Mouse (Mus musculus): ENCODE measurements around the gene Itga4.

Gene Itga4

GRCm38 (mm10) chr2:79357835-79358234 lies 102.6 kb downstream of the Itga4 start:
- no peak for DNase-seq

DNA sequence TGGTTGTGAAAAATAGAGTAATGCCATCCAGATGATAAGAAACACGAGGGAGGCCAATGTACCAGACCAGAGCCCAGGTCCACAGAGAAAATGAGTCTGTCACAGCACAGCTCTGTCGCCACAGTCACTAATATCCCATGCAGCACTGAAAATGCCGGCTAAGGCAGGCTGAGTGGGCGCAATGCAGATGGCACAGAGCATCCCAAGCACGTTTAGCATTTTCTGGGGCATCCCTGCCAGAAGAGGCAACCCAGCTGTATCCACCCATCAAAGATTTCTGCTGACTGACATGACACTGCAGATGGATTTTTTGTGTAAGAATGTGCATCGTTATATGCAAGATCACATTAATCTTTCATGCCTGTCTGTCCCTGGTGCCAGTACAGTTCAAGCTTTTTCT lies 106.8 kb downstream of the Itga4 start:
- no peak for DNase-seq

DNA sequence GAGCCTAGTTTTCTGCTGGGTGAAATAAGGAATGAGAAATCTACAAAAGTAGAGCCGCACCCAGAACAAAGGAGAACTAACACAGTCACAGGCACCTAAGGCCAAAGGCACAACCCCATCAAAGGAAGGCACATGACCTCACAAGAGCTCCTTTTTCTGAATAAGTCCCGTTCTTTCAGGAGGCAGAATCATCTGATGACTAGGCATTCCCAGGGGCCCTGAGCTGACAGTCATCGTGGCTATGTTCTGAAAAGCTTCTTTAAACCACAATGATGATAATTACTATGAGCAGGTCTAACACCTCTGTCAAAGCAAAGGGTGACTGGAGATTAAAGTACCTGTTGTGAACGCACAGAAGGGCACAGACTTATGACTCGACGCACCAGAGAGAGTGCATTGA lies 108.7 kb downstream of the Itga4 start:
- no peak for DNase-seq

DNA sequence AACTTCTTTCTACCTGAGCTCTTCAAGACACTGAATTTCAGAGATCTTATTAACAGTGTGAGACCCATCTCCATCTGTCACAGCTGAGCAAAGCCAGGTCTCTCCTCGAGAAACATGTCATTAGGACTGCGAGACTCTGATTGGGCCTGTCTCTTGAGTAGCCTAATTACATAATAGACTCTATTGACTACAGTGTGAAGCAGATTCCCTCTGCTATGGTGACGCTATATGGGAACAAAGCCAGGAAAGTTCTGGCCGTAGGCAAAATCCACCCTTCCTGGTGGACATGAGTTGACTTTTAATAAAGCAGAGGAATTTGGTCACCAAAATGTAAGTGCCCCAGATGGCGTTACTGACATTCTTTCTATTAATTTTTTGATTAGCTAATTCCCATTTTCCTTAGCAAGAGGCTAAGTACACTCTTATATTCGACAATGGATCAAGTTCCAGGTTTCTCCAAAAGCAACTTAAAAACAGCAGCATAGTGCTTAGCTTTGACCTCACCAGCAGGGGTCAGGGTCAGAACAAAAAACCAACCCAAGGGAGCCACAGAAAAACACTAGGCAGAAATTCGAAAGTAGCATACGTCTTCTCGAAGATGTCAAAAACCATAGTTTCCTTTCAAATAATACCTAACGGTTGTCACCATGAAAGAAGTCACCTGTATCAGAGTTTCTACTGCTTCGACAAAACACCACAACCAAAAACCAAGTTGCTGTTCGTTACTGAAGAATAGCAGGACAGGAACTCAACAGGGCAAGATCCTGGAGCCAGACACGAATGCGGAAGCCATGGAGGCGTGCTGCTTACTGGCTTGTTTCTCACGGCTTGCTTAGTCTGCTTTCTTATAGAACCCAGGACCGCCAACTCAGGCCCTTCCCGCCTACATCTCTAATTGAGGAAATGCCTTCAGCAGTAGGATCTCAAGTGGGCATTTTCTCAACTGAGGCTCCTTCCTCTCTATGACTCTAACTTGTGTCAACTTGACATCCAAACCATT lies 112.5 kb downstream of the Itga4 start:
- no peak for DNase-seq

DNA sequence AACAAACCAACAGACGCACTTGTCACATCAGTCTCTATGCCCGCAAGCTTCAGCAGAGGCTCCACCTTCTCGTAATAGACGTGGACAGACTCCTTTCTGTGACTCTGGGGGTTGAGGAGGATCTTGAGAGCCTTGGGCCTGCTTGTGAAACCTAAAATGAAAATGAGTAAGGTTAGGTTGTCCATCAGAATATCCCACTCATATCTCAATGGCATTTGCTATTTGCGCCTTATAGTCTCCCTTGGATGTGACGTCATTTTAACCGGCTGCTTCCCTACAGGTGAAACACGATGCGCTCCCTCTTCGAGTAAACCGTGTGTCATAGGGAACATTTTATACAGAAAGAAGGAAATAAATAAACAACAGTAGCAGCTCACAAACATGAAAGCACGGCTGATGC lies 113.4 kb downstream of the Itga4 start:
- no peak for DNase-seq

DNA sequence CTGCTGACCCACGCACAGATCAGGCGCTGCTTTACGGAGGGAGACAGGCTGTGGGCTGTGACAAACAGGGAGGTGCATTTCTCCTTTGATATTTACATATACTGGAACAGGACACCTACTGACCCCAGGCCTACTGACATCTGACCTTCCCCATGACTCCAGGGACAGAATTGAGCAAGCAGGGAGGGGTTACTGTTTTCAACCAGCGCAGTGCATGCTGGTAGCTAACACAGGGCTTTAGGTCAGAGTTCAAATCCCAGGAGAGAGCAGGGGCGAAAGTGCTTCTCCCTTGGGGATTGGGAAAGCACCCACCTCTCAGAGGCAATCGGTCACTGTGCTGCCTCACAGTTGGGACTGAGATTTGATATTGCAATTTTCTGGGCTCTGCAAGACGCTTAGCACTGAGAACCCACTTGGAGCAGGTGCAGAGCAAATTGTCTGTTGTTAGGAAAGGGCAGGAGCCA lies 113.9 kb downstream of the Itga4 start:
- peak; percentile 24 to 30 for DNase-seq

GRCm38 (mm10) chr2:79369905-79370304 lies 114.7 kb downstream of the Itga4 start:
- no peak for DNase-seq

- no peak for DNase-seq
These were observed 115.6 kb downstream of the Itga4 start for GRCm38 (mm10) chr2:79370711-79371312.

DNA sequence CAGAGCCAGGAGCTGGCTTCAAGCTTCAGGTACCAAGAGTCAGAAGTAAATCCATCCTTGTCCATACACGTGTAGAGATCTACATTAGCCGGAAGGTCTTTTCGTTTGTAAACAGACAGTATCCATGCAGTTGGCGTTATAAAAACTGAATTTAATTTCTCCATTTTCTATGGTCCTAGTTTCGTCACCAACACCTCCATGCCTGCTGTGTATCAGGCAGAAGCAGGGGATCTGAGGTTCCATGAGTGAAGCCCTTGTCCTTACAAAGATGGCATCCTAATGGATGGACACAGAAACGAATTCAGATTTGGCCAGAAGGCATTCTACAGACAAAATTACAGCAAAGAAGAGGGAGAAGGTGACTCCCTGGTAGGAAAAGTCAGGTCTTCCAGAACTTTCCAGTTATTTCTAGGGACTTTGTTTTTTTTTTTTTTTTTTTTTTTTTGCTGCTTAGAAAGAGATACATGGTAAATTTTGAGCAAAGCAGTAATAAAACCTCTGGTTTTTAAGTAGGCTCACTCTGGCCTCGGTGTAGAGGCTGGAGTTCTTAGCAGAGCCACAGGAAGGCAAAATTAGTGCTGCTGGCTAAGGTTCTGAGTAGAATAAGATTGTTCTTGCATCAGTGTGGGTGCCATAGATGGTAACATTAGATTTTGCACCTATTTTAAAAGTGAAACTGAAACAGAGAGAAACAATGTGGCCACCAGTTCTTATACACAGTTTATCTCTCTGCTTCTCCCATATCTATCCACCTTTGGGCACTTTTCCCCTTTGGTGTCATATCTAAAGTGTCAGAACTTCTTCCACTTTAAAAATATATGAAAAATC lies 116.3 kb downstream of the Itga4 start:
- no peak for DNase-seq

- DNase-seq: no peak
These were observed 116.9 kb downstream of the Itga4 start for GRCm38 (mm10) chr2:79372154-79372467.

GRCm38 (mm10) chr2:79372486-79373200 lies 117.4 kb downstream of the Itga4 start:
- DNase-seq: peak in 1 of 2 experiments; percentile 15

DNA sequence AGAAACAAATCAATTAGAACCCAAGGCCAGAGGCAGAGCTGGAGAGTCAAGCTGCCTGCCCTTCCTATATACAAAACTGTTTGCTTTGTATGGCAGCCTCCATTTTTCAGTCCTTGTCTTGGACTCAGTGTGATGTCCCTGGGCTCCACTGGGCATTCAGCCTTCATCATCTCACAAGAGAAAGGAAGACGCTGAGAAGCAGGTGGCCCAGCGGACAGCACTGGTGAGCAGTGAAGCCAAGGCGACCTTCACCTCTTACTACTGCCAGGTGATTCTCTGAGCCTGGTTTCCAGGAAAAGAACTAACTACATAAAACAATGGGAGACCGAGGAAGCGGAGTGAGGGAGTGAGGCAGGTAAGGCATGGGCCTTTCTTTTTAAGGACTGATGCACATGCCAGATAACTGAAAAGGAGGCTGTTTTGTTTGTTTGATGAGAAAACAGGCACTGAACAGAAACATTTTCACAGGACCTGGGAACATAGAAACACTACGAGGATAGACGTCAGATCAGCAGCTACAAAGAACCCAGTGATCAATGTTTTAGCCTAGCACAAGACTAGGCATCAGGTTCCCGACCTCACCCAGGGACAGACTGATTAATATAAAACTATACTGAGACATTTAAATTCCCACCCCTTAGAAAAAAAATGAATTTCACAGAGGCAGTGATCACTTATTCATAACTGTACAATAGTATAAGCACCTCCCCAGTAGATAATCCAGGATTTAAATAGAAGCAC lies 123.3 kb downstream of the Itga4 start:
- no peak for DNase-seq

DNA sequence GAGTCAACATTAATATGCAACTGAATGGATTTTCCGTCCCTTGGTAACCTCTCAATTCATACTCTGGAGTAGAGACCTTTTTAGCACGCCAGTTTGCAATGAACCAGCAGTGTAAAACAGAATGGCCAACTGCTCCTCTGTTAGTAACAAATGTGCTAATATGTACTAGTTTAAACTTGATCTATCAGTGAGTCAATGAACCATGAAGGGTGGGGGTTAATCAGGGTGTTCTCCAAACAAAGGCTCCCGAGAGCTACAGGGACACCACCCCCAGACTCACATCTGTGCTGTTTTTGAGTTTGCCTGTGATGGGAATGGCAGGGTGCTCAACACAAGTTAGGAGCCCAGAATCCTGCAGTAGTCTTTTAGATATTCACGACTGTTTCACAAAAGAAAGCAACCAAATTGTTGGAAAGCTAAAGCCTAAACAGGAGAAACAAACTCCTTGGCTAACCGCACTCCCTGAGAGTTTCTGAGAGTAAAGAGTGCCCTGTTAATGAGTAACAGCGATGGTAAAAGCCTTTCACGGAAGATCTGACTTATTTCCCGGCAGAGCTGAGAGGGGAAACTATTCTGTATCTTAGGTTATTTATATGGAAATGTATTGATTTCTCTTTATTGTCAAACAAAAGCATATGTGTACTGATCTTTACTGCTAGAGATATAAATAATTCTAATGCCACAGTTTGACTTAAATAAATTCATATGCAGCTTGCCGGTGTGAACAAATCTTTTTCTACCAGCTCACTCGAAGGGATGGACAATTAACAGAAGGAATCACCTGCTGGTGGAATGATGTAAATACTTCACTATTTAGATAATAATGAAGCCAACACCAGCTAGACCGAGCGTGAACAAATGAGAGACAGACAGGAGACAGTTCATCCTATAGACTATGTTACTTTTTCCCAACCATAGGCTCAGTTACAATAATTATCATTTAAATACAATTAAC lies 124.1 kb downstream of the Itga4 start:
- no peak for DNase-seq
